Mouse (Mus musculus): Measurements from ENCODE around the gene Kmo. TPM values are rescaled to one million over a fixed set of nuclear protein-coding genes. Genes with fewer than 3 reads are reported as not detected.

The Kmo gene
- polyA plus RNA-seq, 1 experiment from 2014 or later, result 0.16 TPM

Other genes starting within 250 kb of the Kmo start
- gene Rgs7, start 127.9 kb upstream of the Kmo start, polyA plus RNA-seq (2014; fragmentation: Nextera tagmentation; extraction: Ambion mirVana), result 2.1 and 3.5 TPM in 2 replicates
- 139 and 147 TPM in 2 replicates for gene Fh1, start 5.3 kb downstream of the Kmo start, polyA plus RNA-seq (2014; fragmentation: Nextera tagmentation; extraction: Ambion mirVana)
- gene Opn3, start 72.4 kb downstream of the Kmo start, polyA plus RNA-seq (2014; fragmentation: Nextera tagmentation; extraction: Ambion mirVana), result 7.4 and 12.6 TPM in 2 replicates
- gene Chml, start 72.5 kb downstream of the Kmo start, polyA plus RNA-seq (2014; fragmentation: Nextera tagmentation; extraction: Ambion mirVana), result 5.3 and 5.8 TPM in 2 replicates
- not detected in 2 replicates for gene Wdr64, start 78.2 kb downstream of the Kmo start, polyA plus RNA-seq (2014; fragmentation: Nextera tagmentation; extraction: Ambion mirVana)